In the genomic region with DNA sequence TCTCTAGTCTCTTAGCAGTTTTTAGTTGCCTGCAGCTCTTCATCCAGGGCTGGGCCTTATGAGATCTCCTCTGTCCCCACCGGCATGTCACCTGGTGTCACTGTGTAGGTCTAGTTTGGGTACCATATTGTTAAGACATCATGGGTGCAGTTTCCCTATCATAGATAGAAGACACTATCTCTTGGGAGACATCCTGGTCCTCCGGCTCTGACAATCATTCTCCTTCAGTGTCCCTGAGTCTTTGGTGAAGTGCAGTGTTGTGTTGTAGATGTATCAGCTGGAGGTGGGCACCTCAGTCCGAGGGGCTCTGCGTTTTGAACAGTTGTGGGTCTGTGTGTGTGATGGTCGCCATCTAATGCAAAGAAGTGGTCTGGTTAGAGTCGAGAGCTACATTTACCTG, we compare ENCODE assay signal across 22 mouse cellular contexts. TPM values are rescaled to one million over a fixed set of nuclear protein-coding genes. Genes with fewer than 3 reads are reported as not detected.
DNase-seq lines count a peak whose midpoint lies in the region; ATAC-seq lines count a peak whose summit lies in the region.
"Had no signal": no experiment of that assay in that cellular context is flagged by ENCODE, and none has a peak within 500 bp of the region (broad histone marks: within the 10 kb centered on the region; RNA-seq: fewer than 3 reads in every experiment).

No protein-coding gene starts in this region.

- no peak overlapping the region for H3K4me3 ChIP-seq in heart, embryonic 10.5 days
- no peak overlapping the region for H3K4me3 ChIP-seq in midbrain, embryonic 11.5 days (ENCODE audit: low read depth, low read length)
- H3K4me3 ChIP-seq in midbrain, embryonic 13.5 days (replicated peaks), result no peak overlapping the region

- H3K9me3 ChIP-seq in heart, embryonic 10.5 days, result no peaks in the 10 kb centered on the region
- no peaks in the 10 kb centered on the region for H3K9me3 ChIP-seq in midbrain, embryonic 11.5 days (ENCODE audit: control insufficient read depth, low read length)
- no peaks in the 10 kb centered on the region for H3K9me3 ChIP-seq in midbrain, embryonic 13.5 days

- ATAC-seq in midbrain, embryonic 11.5 days (ENCODE audit: low FRiP score), result no peak
- ATAC-seq in midbrain, embryonic 13.5 days, result no peak
- ATAC-seq: activated CD4-positive, CD25-positive, alpha-beta regulatory T cell, adult 4 months; CD4-positive, CD25-positive, alpha-beta regulatory T cell, adult 4 months; Patski had no signal

- H3K27ac ChIP-seq in heart, embryonic 10.5 days, result no peak overlapping the region
- H3K27ac ChIP-seq in midbrain, embryonic 11.5 days (ENCODE audit: low read depth, low read length), result no peak overlapping the region
- H3K27ac ChIP-seq in midbrain, embryonic 13.5 days, result no peak overlapping the region

- H3K36me3 ChIP-seq in heart, embryonic 10.5 days, result no peaks in the 10 kb centered on the region
- no peaks in the 10 kb centered on the region for H3K36me3 ChIP-seq in midbrain, embryonic 11.5 days (ENCODE audit: control insufficient read depth, insufficient read depth, low read length)
- H3K36me3 ChIP-seq in midbrain, embryonic 13.5 days, result no peaks in the 10 kb centered on the region
- H3K36me3 ChIP-seq: G1E had no signal

- no peaks in the 10 kb centered on the region for H3K27me3 ChIP-seq in heart, embryonic 10.5 days (ENCODE audit: insufficient read depth, poor library complexity, severe bottlenecking)
- H3K27me3 ChIP-seq in midbrain, embryonic 11.5 days (ENCODE audit: control insufficient read depth, insufficient read depth, low read length), result no peaks in the 10 kb centered on the region
- no peaks in the 10 kb centered on the region for H3K27me3 ChIP-seq in midbrain, embryonic 13.5 days
- H3K27me3 ChIP-seq: Patski had no signal

- H3K4me1 ChIP-seq in heart, embryonic 10.5 days, result 0 out of 2 replicates have a peak, but pooled peaks cover 3% of the 10 kb centered on the region
- H3K4me1 ChIP-seq in midbrain, embryonic 11.5 days (ENCODE audit: control insufficient read depth, insufficient read depth, low read length), result no peaks in the 10 kb centered on the region
- H3K4me1 ChIP-seq in midbrain, embryonic 13.5 days (replicated peaks), result no peaks in the 10 kb centered on the region

- peak; percentile 53 for DNase-seq in heart, adult 11 months
- no peak for DNase-seq in heart, postnatal 10 days
- DNase-seq in heart, embryonic 10.5 days (ENCODE audit: low spot score), result peak; percentile 64
- no peak for DNase-seq in heart, adult 8-10 months (ENCODE audit: low spot score)
- DNase-seq in midbrain, embryonic 11.5 days (ENCODE audit: low spot score, missing footprints), result peak; percentile 69
- DNase-seq: adrenal gland, adult 2 months; adrenal gland, adult 8-10 months; adrenal gland, postnatal 10 days; adrenal gland, postnatal 14 days; adrenal gland, postnatal 25 days; adrenal gland, postnatal 36 days; B cell, adult 2 months; cerebellum, adult 11 months; cerebellum, adult 11-12 months; cerebellum, adult 18-20 months had no signal

- intact Hi-C loops in heart, postnatal 10 days (cut with DNase I), result no loop called here

- no peak overlapping the region for H3K4me2 ChIP-seq in midbrain, embryonic 11.5 days
- H3K4me2 ChIP-seq in midbrain, embryonic 13.5 days (replicated peaks), result no peak overlapping the region

- no peak overlapping the region for H3K9ac ChIP-seq in midbrain, embryonic 11.5 days (ENCODE audit: low read length)
- no peak overlapping the region for H3K9ac ChIP-seq in midbrain, embryonic 13.5 days (replicated peaks)

- WGBS in heart, embryonic 10.5 days, result 90% methylated on average over 6 of the region's 6 CpGs
- 94% methylated on average over 6 of the region's 6 CpGs for WGBS in midbrain, embryonic 11.5 days
- WGBS in midbrain, embryonic 13.5 days, result 93% methylated on average over 6 of the region's 6 CpGs

RNA-seq across cellular contexts. Expression of gene Synm, which starts 58.0 kb away (rescaled TPM):
- 1 to 10 TPM; 4.8 to 5.1 TPM for total RNA-seq in heart, postnatal 10 days (2021)
- polyA plus RNA-seq in heart, embryonic 10.5 days (2016; fragmentation: Nextera tagmentation; extraction: Ambion mirVana), result 5.1 and 7.1 TPM in 2 replicates
- 10 to 100 TPM in 1 of 4 experiments, 1 to 10 TPM in 3; 9.0 to 12.2 (median 9.9) TPM for total RNA-seq in heart, adult 8-10 months (2022)
- polyA plus RNA-seq in midbrain, embryonic 11.5 days (2014; fragmentation: Nextera tagmentation; extraction: Ambion mirVana), result 0.91 and 1.3 TPM in 2 replicates
- 2.6 and 2.8 TPM in 2 replicates for polyA plus RNA-seq in midbrain, embryonic 13.5 days (2015; fragmentation: Nextera tagmentation; extraction: Ambion mirVana)
- total RNA-seq: CH12.LX, MEL had no signal
- polyA plus RNA-seq: activated CD4-positive, CD25-positive, alpha-beta regulatory T cell, adult 4 months; CD4-positive, CD25-positive, alpha-beta regulatory T cell, adult 4 months; G1E had no signal

Comparison
In these comparisons a context has a peak if more than half of its experiments do, and no peak if none do; other contexts are left out.
1. DNase-seq: peak in heart, adult 11 months (single experiment), heart, embryonic 10.5 days (single experiment) and midbrain, embryonic 11.5 days (single experiment); none in heart, postnatal 10 days (0 of 2) and heart, adult 8-10 months (single experiment).